Mouse (Mus musculus) heart, postnatal 0 days (tissue): ENCODE measurements around the gene Apopt1. TPM values are rescaled to one million over a fixed set of nuclear protein-coding genes. Genes with fewer than 3 reads are reported as not detected.

Source experiments
- ATAC-seq: fragments of 200-750 bp; cut with Nextera tagmentation; 2 replicates; pipeline ENCODE4 v1.8.0; 2017; ENCODE audit warnings: low read depth, moderate number of reproducible peaks, moderate library complexity; ENCODE audit not compliant: insufficient read depth
- DNase-seq: peaks from one replicate; pipeline ENCODE4 v3.0.0-alpha.2; 2016; ENCODE audit warnings: low spot score
- H3K27ac ChIP-seq: fragments of 300-500 bp; sonication (generic); 2 replicates; pipeline ENCODE4 v1.5.1; 2014; ENCODE audit warnings: low read depth, mild to moderate bottlenecking
- H3K27me3 ChIP-seq: fragments of 300-500 bp; sonication (generic); 2 replicates; pipeline ENCODE4 v1.6.1; 2014; ENCODE audit warnings: low read length, mixed read lengths; ENCODE audit not compliant: control insufficient read depth, insufficient read depth
- H3K36me3 ChIP-seq: fragments of 300-500 bp; sonication (generic); replicated peaks from 2 replicates; pipeline ENCODE4 v1.6.1; 2014; ENCODE audit warnings: low read length, mixed read lengths; ENCODE audit not compliant: control insufficient read depth, insufficient read depth
- H3K4me1 ChIP-seq: fragments of 300-500 bp; sonication (generic); 2 replicates; pipeline ENCODE4 v1.6.1; 2014; ENCODE audit warnings: antibody characterized with exemption; ENCODE audit not compliant: control insufficient read depth, insufficient read depth
- H3K4me2 ChIP-seq: fragments of 300-500 bp; sonication (generic); 2 replicates; pipeline ENCODE4 v1.6.1; 2014; ENCODE audit warnings: low read depth, mild to moderate bottlenecking, low read length, moderate library complexity
- H3K4me3 ChIP-seq: fragments of 300-500 bp; sonication (generic); 2 replicates; pipeline ENCODE4 v1.5.1; 2014; ENCODE audit warnings: low read depth, low read length
- H3K9ac ChIP-seq: fragments of 300-500 bp; sonication (generic); replicated peaks from 2 replicates; pipeline ENCODE4 v1.6.1; 2014; ENCODE audit warnings: low read depth, low read length, mixed read lengths
- H3K9me3 ChIP-seq: fragments of 300-500 bp; sonication (generic); replicated peaks from 2 replicates; pipeline ENCODE4 v1.6.1; 2016; ENCODE audit warnings: low read length; ENCODE audit not compliant: control insufficient read depth
- CTCF ChIP-seq: IDR thresholded peaks from 2 replicates; pipeline ENCODE4 v1.5.1; 2016; ENCODE audit warnings: antibody characterized with exemption, control low read depth, low read depth
- EP300 ChIP-seq: IDR thresholded peaks from 2 replicates; pipeline ENCODE4 v1.6.1; 2016; ENCODE audit warnings: antibody characterized with exemption, low read depth
- WGBS: fragments of 180-500 bp; shearing (Covaris S2); extraction: QIAGEN DNeasy Blood & Tissue Kit; methylation state at CpG from one replicate; pipeline ENCODE4 v1.1.7; 2014; 5-methylcytosine and 5-hydroxymethylcytosine counted together
- polyA plus RNA-seq: library from polyadenylated mRNA; unstranded; fragments of >200 nt; fragmentation: Nextera tagmentation; extraction: Ambion mirVana; gene quantifications from 2 replicates; pipeline ENCODE4 v1.2.1, GENCODE M21; 2015
- total RNA-seq: library from RNA; depleted of rRNA; stranded (reverse); fragments of >200 nt; gene quantifications from 2 replicates; pipeline ENCODE4 v1.2.3, GENCODE M21; 2014; ENCODE audit warnings: low replicate concordance

The Apopt1 gene
- total and polyA plus RNA-seq, 2 experiments from 2014 or later: 18.5 to 58.9 TPM

DNA sequence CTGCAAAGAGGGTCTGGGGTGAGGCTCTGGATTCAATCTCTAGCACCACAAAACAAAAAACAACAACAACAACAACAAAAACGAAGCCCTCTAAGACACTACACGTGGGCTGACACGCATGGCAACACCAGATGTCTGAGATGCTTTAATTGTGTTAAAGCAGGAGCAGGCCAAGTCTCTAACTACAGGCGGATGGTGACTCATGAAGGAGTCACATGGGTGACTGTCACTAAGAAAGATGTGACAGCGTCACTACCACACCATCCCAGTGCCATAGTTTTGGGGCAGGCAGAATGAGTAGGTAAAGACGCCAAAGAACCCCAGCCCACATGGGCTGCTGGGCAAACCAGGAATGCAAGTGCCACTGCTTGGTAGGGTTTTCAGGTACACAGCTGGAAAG is 39.4 kb downstream of the Apopt1 start:
- Histone ChIP-seq H3K9ac (no peak overlapping the region), H3K27ac (no peak overlapping the region), H3K27me3 (no peaks in the 10 kb centered on the region), H3K4me2 (no peak overlapping the region), H3K4me3 (no peak overlapping the region), H3K4me1 (0 out of 2 replicates have a peak, but pooled peaks cover 11% of the 10 kb centered on the region), H3K36me3 (no peaks in the 10 kb centered on the region), H3K9me3 (no peaks in the 10 kb centered on the region)
- ATAC-seq (no peak), DNase-seq (no peak)
- WGBS: 81% methylated on average over 6 of the region's 6 CpGs
- no peak for TF ChIP-seq CTCF
- TF ChIP-seq EP300: no peak

DNA sequence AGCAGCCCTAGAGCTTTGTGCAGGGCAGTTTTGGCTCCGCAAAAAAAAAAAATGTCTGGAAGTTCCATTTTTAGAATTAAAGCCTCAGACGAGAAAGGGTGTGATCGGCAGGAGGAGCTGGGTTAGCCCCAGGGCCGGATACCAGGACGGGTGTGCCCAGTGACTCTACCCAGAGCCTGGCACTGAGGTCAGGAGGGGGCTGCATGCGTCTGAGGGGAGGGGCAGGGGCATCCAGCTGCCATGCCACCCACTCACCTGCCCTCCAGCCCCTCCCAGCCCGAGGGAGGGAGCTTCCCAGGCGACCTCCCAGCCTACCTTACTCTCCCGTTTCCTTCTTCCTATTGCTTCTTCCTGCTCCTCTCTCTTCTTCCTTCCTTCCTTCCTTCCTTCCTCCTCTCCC is 40.3 kb downstream of the Apopt1 start:
- Histone ChIP-seq H3K4me1 (peaks cover 18% of the 10 kb centered on the region), H3K4me2 (no peak overlapping the region), H3K27ac (no peak overlapping the region; the same call in 1 of the 2 replicates), H3K4me3 (no peak overlapping the region), H3K9me3 (no peaks in the 10 kb centered on the region), H3K9ac (no peak overlapping the region), H3K27me3 (no peaks in the 10 kb centered on the region), H3K36me3 (no peaks in the 10 kb centered on the region)
- ATAC-seq (peak; percentile 25; the same call in 1 of the 2 replicates), DNase-seq (no peak)
- no peak for TF ChIP-seq CTCF
- TF ChIP-seq EP300: no peak
- 36% methylated on average over 9 of the region's 9 CpGs for WGBS

DNA sequence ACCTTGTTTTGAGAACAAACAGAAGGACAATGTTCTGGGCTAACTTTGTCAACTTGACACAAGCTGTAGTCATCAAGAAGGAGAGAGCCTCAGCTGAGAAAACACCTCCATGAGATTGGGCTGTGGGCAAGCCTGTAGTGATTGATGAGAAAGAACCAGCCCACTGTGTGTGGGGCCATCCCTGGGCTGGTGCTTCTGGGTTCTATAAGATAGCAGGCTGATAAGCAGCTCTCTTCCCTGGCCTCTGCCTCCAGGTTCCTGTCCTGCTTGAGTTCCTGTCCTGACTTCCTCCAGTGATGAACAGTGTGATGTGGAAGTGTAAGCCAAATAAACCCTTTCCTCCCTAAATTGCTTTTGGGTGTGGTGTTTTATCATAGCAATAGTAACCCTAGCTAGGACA is 41.6 kb downstream of the Apopt1 start:
- H3K27me3 ChIP-seq: no peaks in the 10 kb centered on the region
- ATAC-seq: no peak

DNA sequence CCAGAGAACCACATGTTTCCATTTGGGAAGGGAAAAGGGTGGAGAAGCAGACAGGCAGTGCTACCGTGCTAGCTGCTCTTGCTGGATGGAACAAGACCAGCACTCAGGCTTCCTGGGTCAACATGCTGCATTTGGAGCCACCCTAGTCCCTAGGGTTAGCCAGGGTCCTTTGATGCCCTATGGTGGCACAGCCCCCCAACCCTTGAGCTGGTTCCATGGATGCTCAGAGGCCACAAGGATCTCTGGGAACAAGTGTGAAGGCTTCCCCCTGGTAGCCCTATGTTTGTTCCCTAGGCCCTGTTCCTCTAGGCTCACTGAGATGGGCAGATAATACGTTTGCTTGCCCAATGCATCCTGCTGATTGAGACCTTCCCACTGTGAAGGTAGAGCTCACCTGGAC is 42.2 kb downstream of the Apopt1 start:
- peaks cover 18% of the 10 kb centered on the region for H3K4me1 ChIP-seq
- H3K36me3 ChIP-seq: no peaks in the 10 kb centered on the region
- H3K9ac ChIP-seq: no peak overlapping the region
- H3K27me3 ChIP-seq: no peaks in the 10 kb centered on the region
- no peak overlapping the region for H3K4me2 ChIP-seq
- H3K9me3 ChIP-seq: no peaks in the 10 kb centered on the region
- WGBS: 44% methylated on average over 2 of the region's 2 CpGs
- TF ChIP-seq EP300 (no peak), CTCF (no peak)
- ATAC-seq (no peak), DNase-seq (no peak)
- H3K4me3 ChIP-seq: no peak overlapping the region
- H3K27ac ChIP-seq: no peak overlapping the region

More for the DNA sequence above, 41.6 kb downstream of the Apopt1 start:
- Histone ChIP-seq H3K9ac (no peak overlapping the region), H3K9me3 (no peaks in the 10 kb centered on the region), H3K4me1 (peaks cover 20% of the 10 kb centered on the region), H3K36me3 (no peaks in the 10 kb centered on the region), H3K27ac (no peak overlapping the region; the same call in 1 of the 2 replicates), H3K4me3 (no peak overlapping the region), H3K4me2 (no peak overlapping the region)
- no peak for DNase-seq
- TF ChIP-seq EP300: no peak
- TF ChIP-seq CTCF: no peak

DNA sequence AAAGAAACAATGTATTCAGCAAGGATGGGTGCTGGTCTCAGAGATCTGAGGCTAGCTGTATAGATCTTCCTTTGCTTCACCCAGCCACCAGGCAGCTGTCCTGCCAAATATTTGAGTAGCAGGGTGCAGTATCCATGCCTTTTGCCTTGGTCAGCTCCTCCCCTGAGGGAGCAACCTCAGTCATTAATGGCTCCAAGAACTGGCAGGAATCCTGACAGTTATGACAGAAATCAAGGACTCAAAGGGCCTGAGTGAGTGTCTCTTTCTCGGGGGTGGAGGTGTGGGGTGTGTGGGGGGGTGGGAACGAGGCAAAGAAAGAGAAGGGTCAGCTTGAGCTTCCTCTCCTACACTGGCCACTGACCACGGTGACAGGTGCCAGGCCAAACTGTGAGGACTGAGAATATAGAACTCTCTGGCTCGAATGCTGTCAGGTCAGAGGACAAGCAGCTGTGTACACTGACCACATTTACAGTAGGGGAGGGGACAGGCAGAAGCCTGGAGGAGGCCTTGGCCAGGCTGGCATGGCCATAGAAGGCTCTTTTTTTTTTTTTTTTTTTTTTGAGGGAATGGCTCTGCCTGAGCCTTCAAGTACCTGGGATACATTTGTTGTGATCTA is 43.1 kb downstream of the Apopt1 start:
- DNase-seq (no peak), ATAC-seq (no peak)
- H3K27me3 ChIP-seq: no peaks in the 10 kb centered on the region
- H3K36me3 ChIP-seq: no peaks in the 10 kb centered on the region
- TF ChIP-seq CTCF (no peak), EP300 (no peak)
- H3K9me3 ChIP-seq: no peaks in the 10 kb centered on the region
- H3K4me1 ChIP-seq: peaks cover 20% of the 10 kb centered on the region
- H3K4me3 ChIP-seq: no peak overlapping the region
- no peak overlapping the region for H3K9ac ChIP-seq
- H3K4me2 ChIP-seq: no peak overlapping the region
- H3K27ac ChIP-seq: no peak overlapping the region
- 46% methylated on average over 4 of the region's 4 CpGs for WGBS

DNA sequence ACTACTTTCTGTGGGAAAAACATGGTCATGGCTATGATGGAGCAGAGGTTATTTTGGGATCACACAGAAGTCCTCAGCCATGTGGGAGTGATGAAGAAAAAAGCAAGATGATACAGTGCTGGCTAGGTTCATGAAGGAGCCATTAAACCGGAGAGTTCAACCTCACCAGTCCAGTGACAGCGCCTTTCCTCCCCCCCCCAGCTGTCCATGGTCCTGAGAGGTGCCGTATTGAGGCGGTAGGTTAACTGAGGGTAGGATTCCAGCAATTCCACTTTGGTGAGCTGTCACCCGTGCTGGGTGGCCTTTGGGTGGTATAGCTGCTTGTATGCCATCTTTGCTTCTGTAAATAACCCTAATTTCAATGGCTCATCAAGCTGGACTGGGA is 43.6 kb downstream of the Apopt1 start:
- TF ChIP-seq CTCF: no peak
- no peak for TF ChIP-seq EP300
- ATAC-seq (no peak), DNase-seq (no peak)
- no peak overlapping the region for H3K9ac ChIP-seq
- no peaks in the 10 kb centered on the region for H3K36me3 ChIP-seq
- no peak overlapping the region for H3K4me2 ChIP-seq
- no peak overlapping the region for H3K4me3 ChIP-seq
- H3K4me1 ChIP-seq: peaks cover 20% of the 10 kb centered on the region
- H3K27ac ChIP-seq: no peak overlapping the region
- no peaks in the 10 kb centered on the region for H3K27me3 ChIP-seq
- WGBS: 31% methylated on average over 5 of the region's 5 CpGs
- H3K9me3 ChIP-seq: no peaks in the 10 kb centered on the region
